Mouse (Mus musculus): Measurements from ENCODE around the gene Nr2f1. TPM values are rescaled to one million over a fixed set of nuclear protein-coding genes. Genes with fewer than 3 reads are reported as not detected.
A peak's percentile ranks its signal among the peaks of the same experiment; 100 is the strongest.

The Nr2f1 gene
- total RNA-seq, 2 experiments from 2014 or later: 108 to 121 TPM

GRCm38 (mm10) chr13:78181071-78181929 is 18.3 kb downstream of the Nr2f1 start:
- DNase-seq (ENCODE audit: low spot score in 2 of 2): peak; percentile 47 to 55

GRCm38 (mm10) chr13:78180261-78180660 is 19.3 kb downstream of the Nr2f1 start:
- DNase-seq (ENCODE audit: low spot score in 2 of 2): no peak

DNA sequence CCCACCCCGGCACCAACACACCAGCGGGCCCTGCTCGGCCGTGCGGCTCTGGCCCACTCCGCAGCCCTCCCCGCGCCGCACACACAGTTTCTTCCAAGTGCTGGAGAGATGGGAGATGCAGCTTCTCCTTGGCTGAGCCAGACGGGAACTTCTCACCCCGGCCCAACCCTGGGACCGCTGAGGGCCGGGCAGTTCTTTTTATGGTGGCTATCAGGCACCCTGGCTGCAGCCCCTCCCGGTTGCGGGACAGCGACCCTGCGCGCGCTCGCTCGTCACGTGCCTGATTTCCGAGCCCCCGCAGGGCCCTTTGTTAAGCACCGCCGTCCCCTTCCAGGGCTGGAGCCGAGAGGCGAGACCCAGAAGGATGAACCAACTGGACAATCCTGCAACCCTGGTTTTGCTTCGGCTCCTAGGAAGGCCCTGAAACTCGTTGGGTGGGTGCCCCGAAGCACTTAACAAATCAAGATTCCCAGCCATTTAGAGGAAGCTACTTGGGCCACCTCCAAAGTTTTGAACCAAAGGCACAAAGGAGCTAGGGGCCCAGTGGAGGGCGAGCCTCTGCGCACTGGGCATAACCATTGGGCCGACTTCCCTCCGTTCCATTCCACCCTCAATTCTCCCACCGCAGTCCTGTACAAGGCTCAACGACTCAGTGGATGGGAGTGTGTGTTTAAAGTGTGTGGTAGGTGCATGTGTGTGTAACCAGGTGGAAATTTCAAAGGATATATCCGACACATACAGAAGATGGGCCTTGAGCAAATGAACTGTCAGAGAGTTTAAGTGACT is 20.1 kb downstream of the Nr2f1 start:
- DNase-seq (ENCODE audit: low spot score in 2 of 2): peak; percentile 56 to 66

GRCm38 (mm10) chr13:78178771-78179170 is 20.8 kb downstream of the Nr2f1 start:
- peak in 1 of 2 experiments; percentile 20 for DNase-seq (ENCODE audit: low spot score in 2 of 2)

DNA sequence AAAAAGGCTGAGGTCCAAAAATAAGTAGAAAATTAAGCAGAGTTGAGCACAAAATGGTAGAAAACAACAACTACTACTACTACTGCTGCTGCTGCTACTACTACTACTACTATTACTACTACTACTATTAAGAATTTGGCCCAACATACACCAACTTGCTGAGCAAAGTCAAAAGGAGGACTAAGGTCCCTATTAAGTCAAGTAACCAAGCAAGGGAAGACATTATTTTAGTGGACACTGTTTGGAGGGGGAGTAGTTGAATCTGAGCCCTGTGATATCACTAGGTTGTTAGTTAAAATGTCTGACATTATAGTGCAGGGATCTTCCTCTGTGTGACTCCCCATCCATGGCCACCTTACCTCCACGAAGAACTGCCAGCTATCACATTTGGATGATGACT is 21.5 kb downstream of the Nr2f1 start:
- DNase-seq (ENCODE audit: low spot score in 2 of 2): peak in 1 of 2 experiments; percentile 23

DNA sequence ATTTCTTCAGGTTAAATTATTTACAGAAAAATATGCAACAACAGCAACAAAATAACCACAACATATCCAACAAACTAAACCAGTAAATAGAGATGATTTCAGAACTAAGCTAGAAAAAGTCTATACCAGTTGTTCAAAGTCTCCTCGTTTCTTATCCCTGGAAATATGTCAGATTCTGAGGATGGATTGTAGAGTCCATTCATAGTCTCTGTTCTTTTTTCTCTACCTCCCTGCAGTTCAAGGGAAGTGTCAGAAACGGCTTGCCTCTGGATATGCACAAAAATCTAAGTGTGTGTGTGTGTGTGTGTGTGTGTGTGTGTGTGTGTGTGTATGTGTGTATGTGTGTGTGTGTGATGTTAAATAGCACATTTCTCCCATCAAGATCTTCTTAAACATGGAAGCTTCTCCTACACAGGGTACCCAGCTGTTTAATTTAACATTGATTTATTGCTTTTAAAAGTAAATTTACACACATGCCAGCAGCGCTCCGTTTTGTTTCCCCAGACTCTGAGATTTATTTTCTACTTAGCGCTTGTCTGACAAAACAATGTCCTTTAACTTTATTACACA is 22.1 kb downstream of the Nr2f1 start:
- no peak for DNase-seq (ENCODE audit: low spot score in 2 of 2)

- DNase-seq (ENCODE audit: low spot score in 2 of 2): peak; percentile 21 to 28
Measured at GRCm38 (mm10) chr13:78175821-78176380, 23.7 kb downstream of the Nr2f1 start.

DNA sequence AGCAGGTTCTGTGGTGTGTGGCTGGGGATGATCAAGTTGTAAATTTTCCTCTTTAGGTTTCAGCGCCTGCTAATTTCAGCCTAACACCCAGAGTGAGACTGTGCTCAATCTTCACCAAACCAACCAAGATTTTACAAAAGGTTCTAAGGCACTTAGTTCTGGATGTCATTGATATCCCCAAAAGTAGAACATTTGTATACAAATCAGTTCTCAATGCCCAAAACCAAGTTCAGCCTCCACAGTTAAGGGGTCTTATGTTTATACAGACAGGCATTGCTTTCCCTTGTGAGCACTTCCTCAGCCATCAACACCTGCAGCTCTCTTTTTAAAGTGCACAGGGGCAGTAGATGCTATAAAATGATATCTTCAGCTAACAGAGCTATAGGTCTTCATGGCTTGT is 24.7 kb downstream of the Nr2f1 start:
- no peak for DNase-seq (ENCODE audit: low spot score in 2 of 2)

DNA sequence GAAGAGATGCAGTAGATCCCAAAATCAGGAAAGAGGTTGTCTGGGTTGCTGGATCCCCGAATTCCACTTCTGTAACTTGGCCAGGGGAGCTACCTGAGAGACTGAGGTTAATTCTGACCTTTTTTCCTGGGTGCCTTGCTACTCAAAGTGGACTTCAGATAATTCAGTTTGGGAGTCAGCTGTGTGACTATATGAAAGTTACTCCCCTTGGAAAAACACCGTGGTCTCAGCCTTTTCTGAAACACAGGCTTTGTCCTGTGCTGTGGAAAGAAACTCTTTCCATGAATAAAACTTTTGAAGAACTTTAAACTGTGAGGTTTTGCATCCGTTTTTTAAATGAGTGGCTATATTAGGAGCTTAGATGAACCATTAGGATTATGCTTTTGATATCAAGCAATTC is 25.4 kb downstream of the Nr2f1 start:
- no peak for DNase-seq (ENCODE audit: low spot score in 2 of 2)

GRCm38 (mm10) chr13:78172861-78173260 is 26.7 kb downstream of the Nr2f1 start:
- no peak for DNase-seq (ENCODE audit: low spot score in 2 of 2)

- DNase-seq (ENCODE audit: low spot score in 2 of 2): peak; percentile 31 to 52
Measured at GRCm38 (mm10) chr13:78171984-78172636, 27.4 kb downstream of the Nr2f1 start.

- peak; percentile 48 to 59 for DNase-seq (ENCODE audit: low spot score in 2 of 2)
Measured at GRCm38 (mm10) chr13:78171320-78171719, 28.2 kb downstream of the Nr2f1 start.

DNA sequence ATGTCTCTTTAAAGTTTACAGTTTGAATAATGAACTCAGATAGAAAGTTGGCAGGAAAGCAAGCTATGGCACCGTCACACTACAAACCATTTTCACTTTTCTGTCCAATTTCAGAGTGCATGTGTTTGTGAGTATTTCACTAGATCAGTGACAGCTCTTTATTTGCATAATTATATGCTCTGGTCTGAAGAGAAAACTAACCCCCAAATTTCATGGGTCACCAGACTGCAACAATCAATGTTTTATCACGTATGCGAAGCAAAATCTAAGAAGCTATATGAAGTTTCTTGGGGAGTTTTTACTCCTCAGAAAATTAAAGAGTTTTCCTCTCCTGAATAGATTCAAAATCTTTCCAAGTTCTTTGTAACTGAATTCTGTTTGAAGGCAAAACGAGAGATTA is 31.4 kb downstream of the Nr2f1 start:
- DNase-seq (ENCODE audit: low spot score in 2 of 2): no peak

DNA sequence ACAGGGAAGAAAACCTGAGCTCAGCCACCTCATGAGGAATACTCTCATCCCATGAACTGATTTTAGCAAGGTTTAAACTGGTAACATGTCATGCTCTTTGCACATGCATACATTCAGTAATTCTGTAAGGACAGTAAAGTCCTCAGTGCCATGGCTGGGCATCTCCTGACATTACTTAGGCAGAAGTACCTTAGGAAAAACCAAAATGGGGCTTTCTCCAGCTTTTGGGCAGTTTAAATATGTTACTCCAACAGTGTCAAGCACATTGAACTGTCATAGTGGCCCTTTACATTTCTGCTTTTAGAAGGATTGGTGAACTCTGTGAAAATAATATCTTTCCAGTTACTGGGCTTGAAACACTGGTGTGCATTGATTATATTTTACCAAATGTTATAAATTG is 34.6 kb downstream of the Nr2f1 start:
- DNase-seq (ENCODE audit: low spot score in 2 of 2): no peak

DNA sequence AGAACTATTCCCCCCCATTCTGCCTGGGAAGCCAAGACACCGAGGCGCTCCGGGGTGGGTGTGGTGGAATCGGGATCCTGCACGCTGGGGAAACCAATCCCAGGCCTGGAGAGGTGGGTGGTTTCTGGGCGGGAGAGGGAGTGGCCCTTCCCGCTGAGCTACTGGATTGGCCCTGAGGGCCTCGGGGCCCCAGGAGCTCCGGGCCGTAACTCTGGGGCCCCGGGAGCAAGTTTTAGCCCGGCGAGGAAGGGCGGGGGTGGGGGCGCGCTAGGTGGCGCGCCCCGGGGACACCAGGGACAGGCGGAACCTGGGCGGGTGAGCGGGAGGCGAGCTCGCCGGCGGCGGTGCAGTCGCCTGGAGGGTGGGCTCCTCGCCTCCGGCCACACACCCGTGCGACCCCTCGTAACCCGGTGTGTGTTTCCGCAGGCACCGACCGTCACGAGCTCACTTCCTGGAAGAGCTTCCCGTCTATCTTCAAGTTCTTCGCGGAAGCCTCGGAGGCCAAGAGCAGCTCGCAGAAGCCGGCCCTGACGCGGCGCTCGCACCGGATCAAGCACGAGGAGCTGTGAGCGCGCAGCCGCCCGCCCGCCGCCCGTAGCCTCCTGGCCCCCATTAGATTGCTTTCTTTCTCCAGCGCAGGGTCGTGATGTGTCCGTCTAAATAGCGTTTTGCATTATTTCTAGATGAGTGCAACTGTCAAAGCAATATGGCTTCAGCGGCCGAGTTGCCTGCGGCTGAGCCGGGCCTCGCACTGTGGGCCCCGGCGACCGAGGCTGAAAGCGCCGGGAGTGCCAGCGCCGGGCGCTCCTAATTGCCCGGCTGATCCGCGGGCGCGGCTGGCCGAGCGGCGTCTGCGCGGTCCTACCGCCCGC is 36.2 kb downstream of the Nr2f1 start:
- peak; percentile 76 to 84 for DNase-seq (ENCODE audit: low spot score in 2 of 2)

- DNase-seq (ENCODE audit: low spot score in 2 of 2): no peak
Measured at GRCm38 (mm10) chr13:78162149-78162548, 37.4 kb downstream of the Nr2f1 start.

- no peak for DNase-seq (ENCODE audit: low spot score in 2 of 2)
Measured at GRCm38 (mm10) chr13:78157465-78157864, 42.1 kb downstream of the Nr2f1 start.
